Mouse (Mus musculus) Muller cell, postnatal 12 days (primary cell): ENCODE data around the gene 2610001J05Rik.
"Not testable (repeated sequence)": the region's sequence is repeated elsewhere in the genome, so short reads cannot be mapped to it uniquely, and the experiment has no call there.

Source experiments
- DNase-seq: peaks from one replicate; pipeline ENCODE4 v3.0.0-alpha.2; 2015; ENCODE audit errors: inconsistent ontology term

2610001J05Rik gene

DNA sequence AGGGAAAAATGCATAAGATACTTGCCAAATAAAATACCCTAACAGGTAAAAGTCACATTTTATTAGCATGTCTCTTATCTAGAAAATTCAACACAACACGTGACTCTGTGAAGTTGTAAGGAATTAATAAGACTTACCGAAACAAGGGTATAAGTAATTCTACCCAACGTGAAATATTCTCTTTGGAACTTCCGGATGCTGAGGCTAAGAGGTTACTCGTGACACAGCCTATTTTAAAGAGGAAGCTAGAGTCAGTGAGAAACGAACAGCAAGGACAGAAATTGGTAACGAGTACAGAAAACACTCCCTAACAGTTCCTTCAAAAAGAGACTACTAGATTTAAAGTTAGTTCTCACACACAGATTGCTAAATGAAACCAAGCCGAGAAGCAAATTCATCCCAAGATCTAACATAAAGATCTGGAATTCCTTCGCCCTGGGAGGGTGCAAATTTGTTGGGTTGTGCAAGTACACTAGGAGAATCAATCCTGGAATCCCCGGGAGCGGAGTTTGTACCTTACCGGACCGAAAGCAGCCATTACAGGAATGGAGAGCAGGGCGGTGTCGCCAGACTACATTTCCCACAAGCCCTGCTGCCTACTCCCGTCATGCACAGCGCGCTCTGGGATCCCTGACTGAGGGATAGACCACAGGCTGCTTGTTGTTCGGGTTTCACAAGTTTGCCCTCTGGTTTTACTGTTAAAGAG, at the start of gene 2610001J05Rik:
2610001J05Rik (minus strand) TSS at position 600 of the 706 bp plus-strand sequence.
- peak; percentile 87 for DNase-seq

DNA sequence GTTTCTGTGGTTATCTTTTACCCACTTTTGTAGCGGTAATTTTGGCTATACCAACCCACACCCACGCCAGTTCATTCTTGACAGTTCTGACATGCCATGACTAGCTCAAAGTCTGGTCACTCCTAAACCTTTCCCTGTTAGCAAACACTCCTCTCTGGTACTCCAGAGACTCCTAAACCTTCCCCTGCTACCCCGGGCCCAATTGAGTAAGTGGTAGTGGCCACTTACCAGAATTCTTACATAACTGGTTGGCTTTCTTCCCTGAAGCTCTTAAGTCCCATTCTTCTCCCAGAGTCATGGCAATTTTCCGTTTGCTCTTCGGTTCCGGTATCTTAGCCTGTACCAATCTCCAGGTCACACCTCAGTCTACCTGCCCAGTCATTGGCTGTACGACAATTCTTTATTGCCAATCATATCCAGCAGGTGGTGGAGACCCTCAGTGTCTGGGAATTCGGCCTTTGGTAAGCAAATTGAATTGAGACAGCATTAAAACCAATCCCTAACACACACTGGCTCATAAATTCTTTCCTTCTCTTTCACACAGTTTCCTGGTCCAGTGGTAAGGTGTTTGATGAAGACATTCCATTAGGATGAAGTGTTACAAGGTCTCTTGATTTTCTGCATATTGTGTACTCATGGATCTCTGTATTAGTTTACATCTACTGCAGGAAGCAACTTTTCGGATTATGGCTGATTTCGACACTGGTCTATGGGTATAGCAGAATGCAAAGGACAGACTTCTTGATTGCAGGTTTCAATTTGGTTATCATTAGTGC, 38.6 kb upstream of the 2610001J05Rik start:
- DNase-seq: no peak

DNA sequence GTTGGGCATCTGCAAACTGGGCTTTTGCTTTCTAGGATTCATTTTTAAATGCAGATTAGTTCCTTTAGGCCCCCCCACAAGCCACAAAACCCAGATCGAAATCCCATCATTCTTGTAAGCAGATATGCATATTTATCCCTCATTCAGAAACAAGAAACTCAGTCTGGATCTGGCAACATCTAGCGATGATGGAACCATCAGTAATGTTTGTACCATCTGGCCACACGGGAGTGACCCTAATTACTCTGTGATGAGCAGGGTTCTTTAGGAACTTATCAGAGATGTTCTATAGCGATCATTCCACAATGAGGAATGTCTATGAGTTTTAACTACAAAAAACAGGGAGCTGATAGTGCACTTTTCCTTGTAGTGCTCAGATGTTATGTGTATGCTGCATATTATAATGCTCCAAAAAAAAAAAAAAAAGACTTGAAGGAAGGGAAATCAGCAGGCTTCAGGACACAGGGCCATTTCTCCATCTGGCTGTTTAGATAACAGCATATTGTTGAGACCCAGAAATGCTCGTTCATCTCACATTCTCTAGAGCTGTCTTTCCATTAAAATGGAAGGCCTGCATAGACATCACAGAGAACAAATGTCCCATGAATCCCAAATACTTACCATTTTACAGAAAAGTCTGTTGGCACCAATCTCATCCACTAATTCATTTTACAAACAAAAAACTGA, 31.8 kb upstream of the 2610001J05Rik start:
- DNase-seq: no peak

DNA sequence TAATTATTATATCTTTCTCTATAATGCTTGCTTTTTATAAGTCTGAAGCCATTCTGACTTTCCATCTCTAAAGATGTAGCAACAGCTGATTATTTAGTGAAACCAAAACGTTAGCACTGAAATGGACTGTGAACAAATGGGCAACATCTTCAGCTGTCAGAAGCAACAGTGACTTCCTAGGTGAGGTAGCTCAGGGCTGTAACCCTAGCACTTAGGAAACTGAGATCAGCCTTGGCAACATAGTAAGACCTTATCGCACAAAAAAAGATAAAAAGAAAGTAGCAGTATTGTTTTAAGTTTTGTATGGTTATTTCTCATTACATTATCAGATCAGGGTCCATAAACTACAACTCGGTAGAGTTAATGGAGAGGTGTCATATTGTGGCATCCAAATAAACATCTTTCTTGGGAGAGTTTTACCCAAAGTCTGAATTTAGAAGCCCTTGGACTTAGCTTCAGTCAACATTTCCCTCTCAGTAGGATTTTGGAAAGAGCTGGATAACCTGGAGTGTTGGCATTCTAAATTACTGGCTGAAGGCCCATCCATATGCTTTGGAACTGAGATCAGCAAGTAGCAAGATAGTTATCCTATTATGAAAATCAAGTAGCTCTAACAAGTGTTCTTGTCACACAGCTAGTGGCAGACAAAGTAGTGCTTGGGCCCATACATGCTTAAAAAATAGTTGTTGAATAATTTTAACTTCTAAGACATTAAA, 13.7 kb upstream of the 2610001J05Rik start:
- DNase-seq: no peak

DNA sequence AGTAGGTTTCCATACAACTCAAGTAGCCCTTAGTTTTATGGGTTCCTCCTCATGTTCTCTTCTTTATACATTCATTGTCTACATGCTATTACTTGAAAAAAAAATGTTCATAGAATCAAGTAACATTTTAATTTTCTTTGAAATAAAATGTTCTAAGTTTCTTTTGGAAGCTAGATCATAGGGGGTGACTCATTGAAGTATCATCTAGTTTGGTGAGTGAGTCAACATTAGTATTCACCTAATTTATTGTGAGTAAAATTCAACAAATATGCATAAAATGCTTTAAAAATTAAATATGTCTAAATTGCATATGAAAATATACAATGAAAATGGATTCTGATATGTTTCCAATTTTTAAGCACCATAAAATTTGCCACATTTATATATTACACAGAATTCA, 11.6 kb upstream of the 2610001J05Rik start:
- peak; percentile 15 for DNase-seq

DNA sequence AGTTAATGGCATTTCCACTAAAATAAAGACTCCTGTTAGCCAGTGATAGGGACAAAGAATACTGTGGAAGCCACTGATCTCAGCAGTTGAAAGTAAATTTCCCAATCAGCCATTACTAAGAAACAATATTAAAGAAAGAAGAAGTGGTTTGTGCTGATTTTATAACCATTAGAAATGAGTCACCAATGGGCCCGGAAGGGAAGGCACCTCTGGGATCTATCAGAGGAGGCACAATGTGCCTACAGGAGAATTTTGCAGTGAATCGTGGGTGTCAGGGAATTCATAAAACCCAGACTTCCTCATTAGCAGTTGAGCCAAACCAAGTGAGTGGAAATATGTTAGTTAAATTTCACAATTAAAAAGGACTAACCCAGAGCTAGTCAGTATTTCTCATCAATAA, 2.6 kb upstream of the 2610001J05Rik start:
- peak; percentile 36 for DNase-seq

DNA sequence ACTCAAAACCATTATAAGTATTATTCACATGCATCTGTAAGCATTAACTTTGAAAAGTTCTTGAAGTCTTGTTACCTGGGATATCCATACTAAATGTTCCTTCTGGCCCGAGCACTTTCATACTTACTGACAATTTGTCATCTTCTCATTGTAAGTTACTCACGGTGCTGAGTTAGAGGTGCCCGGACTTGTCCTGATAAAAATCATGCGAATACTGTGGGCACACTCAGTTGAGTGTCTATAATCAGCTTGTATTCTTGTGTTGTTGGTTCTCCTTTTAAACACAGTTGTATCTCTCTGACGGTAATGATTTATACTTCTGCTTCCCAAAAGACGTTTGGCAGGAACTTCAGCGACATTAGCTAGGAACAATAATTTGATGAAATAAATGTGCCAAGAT, 758 bp upstream of the 2610001J05Rik start:
- DNase-seq: no peak

DNA sequence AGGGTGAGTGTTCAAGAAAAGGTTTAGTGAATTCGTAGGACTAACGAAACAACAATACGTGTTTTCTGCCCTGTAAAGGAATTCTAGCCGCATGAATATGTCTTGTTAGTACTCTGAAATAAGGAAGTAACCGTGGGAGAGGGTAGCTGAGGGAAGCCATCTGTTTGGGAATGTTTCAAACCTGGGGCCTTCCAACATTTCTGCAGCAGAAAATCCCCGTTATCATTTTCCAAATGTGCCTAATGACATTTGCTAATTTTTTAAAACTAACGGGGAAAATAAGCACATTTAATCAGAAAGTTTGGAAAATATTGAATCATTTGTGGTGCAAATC, 274 bp upstream of the 2610001J05Rik start:
- no peak for DNase-seq

DNA sequence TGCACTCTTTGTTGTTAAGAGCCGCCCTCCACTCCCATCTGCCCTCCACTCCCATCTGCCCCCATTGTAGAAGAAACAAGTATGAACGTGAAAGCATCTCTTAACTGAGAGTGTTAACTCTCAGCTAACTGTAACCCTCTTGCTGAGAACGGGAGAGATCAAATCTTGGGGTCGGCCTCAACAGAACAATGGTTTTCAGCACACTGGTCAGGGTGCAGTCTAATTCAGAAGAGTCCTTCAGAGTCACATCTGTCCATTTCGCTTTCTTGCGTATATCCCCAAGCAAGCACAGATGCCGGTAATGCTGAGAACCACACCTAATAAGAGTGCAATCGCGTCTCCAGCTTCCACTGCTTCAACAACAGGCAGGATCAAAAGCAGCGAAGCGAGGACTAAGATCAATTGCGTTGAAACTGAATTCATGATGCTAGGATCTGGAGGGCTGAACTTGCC, 1.0 kb downstream of the 2610001J05Rik start:
- DNase-seq: peak; percentile 33

DNA sequence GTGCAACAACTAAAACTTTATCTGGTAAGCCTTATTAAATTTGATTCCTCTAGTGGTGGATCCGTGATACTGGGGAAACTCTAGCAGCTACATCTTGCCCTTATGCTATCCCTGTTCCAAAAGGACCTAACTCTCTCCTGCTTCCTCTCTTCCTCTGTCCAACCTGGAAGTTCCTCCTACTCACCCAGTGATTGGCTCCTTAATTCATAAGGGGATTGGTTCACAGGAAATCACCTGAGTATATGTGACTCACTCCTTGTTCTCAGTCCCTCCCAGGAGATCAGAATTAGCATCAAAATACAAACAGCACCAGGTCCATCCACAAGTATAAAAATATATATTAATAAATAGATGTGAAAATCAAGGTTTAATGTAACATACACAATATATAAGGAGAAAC, 10.7 kb downstream of the 2610001J05Rik start:
- DNase-seq: no peak

DNA sequence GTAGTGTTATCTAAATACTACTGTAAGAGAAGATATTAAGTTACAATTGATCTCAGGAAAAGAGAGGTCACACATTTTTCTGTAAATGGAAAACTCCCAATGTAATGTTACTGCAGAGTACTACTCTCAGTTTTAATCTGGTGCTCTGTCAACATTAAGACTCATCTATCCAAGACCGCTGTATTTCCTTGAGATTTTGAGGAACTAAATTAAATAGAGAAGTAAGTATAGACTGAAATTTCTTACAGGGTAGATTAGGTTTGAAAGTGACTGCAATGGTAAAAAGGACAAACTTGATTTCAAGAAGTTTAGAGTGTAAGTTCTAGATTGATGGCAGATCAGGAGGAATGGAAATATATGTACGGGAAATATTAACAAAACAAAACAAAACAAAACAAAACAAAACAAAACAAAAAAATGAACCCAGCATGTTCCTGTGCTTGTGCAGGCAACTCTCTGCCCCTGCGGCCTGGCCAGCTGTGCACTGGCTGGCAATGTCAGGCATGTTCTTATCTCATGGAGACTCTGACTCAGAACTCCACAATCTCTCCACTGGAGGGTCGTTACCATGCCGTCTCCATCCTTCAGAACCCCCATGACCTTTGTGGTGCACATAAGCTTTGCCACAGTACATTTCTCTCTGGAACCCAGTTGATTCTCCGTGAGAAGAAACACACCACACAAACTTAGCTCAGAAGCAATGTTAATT, 11.3 kb downstream of the 2610001J05Rik start:
- DNase-seq: no peak

DNA sequence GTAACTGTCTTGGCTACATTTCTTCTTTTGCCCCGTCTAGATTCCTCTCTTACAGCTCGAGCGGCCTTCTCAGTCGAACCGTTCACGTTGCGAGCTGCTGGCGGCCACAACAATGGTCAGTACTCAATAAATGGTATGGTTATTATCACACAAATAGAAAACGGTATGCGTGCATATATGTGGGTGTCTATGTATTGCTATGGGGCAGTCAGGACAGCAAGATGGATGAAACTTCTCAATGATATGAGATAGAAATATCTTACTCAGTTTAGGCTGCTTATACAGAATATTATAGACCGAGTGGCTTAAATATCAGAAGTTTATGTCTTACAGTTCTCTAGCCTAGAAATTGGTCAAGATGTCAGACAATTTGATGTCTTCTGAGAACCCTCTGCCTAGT, 17.1 kb downstream of the 2610001J05Rik start:
- no peak for DNase-seq

DNA sequence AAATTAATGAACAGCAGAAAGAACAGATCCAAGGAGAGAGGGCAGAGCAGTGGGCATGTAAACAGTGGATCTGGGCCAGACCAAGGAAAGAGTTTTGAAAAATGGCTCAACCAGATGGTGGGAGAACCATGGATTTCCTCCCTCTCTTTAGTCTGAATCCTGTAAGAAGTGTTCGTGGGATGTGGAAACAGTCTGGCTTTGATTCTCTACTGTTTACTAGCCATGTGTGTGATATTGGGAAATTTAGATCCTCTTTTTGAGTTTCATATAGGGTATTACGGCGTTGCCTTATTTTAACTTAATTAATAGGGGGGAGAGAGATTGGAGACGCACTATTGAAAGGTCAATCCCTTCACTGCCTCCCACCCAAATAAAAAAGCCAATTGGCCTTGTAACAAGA, 18.1 kb downstream of the 2610001J05Rik start:
- no peak for DNase-seq

DNA sequence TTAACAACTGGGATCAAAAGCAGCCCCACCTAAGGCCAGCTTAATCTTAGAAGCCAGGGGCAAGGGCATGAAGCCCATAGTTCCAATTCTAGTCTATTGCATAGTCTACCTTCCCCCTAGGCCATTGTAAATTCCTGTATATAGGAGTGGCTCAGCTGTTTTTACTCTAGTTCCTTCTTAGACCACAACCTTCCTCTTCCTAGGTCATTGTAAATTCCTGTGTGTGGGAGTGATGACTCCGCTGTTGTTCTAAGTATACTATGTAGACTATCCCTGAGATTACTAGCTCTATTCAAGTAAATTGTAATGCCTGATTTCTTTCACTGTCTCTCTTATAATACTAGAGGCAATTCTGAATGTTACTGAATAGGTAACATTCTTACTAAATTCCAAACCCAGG, 25.3 kb downstream of the 2610001J05Rik start:
- DNase-seq: not testable (repeated sequence)

DNA sequence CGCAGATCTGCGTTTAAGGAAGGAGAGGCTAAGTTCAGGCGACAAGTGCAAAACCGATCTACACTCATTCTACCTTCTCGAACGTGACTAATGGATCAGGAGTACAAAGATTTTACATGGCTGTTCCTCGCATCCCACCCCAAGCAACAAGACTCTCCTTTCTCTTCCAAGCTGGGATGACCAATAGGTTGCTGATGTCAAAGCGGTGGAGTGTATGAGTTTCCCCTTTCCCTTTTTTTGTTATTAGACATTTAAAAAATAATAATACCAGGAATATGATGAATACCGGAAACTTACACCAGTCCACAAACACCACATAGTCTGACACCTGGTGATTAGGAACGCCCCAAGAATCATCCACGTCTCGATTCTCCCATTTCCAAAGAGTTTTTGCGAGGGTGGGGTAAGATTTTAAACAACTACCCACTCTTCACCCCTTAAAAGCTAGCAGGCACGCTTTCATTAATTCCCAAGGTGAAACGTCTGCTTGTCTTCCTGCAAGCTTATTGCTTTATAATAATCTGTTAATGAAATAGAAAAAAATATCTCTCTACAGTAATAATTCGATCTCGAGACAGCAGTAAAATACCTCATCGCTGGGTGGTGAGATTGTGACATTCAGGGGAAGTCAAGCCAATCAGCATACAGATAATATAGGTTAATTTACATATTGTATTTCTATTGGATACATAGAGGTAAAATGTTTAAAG, 31.8 kb downstream of the 2610001J05Rik start, which contains the start of gene Gpr85:
Gpr85 (minus strand) TSS at position 598 of the 710 bp plus-strand sequence.
- peak; percentile 43 for DNase-seq

DNA sequence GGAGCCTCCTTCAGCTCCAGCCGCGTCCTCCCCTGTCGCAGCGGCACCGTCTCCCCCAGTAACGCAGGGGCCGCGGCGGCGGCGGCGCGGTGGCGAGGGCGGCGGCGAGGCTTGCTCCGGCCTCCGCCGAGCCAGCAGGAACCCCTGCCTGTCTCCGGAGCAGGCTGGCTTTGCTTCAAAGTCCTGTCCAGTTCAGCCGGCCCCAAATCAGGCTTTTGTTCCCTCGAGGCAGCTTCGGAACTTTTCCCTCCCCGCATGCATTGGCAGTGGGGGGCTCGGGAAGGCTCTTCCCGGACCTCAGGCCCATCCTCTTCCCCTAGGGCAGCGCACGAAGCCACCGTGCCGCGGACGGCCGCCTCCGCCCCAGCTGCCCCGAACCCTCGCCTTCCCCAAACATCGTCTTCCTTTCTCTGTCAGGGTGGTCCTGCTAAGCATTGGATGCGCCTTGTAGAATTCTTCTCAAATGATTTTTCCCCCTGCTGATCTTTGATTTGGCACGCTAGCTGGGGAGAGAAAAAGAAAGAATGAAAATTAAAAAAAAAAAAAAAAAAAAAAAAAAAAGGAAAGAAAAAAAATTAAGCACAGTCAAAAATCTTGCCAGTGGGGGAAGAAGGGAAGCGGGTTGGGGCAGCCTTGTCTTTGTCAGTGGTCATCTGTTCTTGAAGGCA, 32.5 kb downstream of the 2610001J05Rik start:
- peak; percentile 85 for DNase-seq

DNA sequence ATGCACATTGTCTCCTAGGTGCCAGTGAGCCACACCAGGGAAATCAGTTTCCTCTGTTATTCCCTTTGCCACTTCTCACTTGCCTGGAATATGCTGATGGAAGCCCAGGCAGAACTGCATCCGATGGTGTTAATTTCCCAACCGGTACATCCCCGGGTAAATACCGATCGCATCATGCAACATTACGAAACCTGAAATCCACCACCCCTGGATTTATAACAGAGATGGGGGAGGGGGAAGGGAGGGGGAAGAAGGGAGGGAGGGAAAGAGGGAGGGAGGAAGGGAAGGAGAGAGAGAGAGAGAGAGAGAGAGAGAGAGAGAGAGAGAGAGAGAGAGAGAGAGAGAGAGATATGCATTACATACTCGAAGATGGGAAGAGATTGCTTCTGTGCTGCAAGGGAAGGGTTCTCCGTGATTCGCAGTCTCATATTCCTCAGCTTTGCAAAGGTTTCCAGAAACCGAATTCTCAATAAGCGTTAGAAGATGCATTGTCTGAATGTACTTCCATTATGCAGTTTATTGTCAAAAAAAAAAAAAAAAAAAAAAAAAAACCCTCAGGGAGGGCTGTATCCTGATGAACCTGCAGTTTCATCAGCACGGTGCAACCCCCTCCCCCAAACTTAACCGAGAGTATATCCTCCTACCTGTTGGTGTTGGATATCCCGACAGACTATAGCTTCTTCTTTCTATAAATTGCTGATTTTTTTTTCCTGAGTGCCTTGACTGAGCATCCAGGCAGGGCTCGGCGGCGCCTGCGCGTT, 33.2 kb downstream of the 2610001J05Rik start:
- DNase-seq: peak; percentile 55

DNA sequence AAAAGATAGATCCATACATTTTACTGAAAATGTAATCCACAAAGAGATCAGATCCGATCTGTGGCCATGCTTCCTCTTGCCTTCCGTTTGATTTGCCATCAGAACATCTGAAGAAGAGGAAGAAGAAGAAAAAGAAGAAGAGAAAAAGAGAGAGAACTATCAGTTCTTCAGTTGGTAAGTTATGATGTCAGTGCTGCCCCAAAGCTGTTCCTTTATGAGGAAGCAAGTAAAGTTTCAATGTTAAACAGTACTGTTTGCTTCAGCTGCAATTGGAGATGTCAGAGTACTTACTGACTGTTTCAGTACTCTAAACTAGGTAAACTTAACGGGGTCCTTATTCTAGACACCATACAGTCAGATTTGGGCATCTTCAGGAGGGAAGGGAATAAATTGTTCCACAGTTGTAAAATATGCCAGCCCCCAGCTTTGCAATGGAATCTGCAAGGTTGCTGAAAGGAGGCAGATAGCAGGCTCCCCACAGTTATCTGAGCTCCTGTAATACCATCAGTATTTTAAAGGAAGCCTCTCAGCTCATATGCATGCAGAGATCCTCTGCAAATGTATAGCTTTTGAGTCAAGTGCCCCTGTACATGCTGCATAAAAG, 34.2 kb downstream of the 2610001J05Rik start:
- no peak for DNase-seq
